Mouse (Mus musculus) olfactory bulb, adult 2 months (tissue): ENCODE measurements around the gene Akr7a5. TPM values are rescaled to one million over a fixed set of nuclear protein-coding genes. Genes with fewer than 3 reads are reported as not detected.

Experiments
- H3K27ac ChIP-seq: fragments of 200-500 bp; 2 replicates; pipeline ENCODE4 v1.5.1; 2012; ENCODE audit warnings: low read depth, low read length; ENCODE audit not compliant: insufficient read depth
- H3K4me1 ChIP-seq: fragments of 200-500 bp; 2 replicates; pipeline ENCODE4 v1.6.1; 2012; ENCODE audit warnings: low read length; ENCODE audit not compliant: control insufficient read depth, insufficient read depth
- H3K4me3 ChIP-seq: fragments of 200-500 bp; 2 replicates; pipeline ENCODE4 v1.5.1; 2012; ENCODE audit warnings: mild to moderate bottlenecking, low read depth, low read length, moderate library complexity; ENCODE audit not compliant: insufficient read depth
- CTCF ChIP-seq: fragments of 200-500 bp; IDR thresholded peaks from 2 replicates; pipeline ENCODE4 v1.5.1; 2012; ENCODE audit warnings: low read depth, mild to moderate bottlenecking, low read length, moderate library complexity; ENCODE audit not compliant: insufficient read depth
- POLR2A ChIP-seq: fragments of 200-500 bp; IDR thresholded peaks from 2 replicates; pipeline ENCODE4 v1.6.1; 2012; ENCODE audit warnings: mild to moderate bottlenecking, low read depth, low read length, moderate library complexity; ENCODE audit not compliant: insufficient read depth
- WGBS: fragments of 180-500 bp; shearing (Covaris S2); methylation state at CpG from one replicate; pipeline ENCODE4 v1.1.7; 2018; 5-methylcytosine and 5-hydroxymethylcytosine counted together
- polyA plus RNA-seq: library from polyadenylated mRNA; stranded (reverse); fragments of >200 nt; gene quantifications from 2 replicates; pipeline ENCODE4 v1.2.4, GENCODE M21; 2012; ENCODE audit warnings: low replicate concordance; ENCODE audit not compliant: missing spikeins, insufficient read depth, insufficient read length

Gene Akr7a5
- not detected in 2 replicates for polyA plus RNA-seq

DNA sequence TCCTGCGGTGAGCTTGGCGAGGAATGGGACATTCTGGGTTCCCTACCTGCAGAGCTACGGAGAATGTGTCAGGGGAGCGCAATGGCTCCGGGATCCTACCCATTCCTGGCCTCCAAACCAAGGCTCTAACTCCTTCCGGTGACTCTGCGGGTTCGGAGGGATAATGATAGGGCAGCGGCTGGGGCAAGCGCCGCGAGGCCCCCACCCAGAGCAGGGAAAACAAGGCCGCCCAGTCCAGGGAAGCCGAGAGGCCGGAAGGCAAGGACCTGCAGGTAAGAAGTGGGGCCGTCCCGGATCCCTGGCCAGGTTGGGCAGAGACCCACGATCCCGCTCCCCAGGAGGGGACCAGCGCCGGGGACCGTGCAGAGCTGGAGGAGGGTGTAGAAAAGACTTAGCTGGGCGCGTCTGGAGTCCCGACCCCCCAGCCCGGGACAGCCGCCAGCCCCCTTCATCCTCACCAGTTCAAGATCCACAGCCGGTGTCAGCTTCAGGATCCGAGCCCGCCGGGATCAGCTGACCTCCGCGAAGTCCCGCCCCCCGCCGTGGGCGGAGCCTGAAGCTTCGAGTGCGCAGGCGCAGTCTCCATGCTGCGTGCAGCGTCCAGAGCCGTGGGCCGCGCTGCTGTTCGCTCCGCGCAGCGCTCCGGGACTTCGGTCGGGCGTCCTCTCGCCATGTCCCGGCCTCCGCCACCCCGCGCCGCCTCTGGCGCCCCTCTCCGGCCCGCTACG lies at the start of gene Akr7a5, which contains the start of gene Pqlc2:
Gene Akr7a5, plus strand, starts transcription at position 574 of the 728 bp plus-strand sequence.
Gene Pqlc2, minus strand, starts transcription at position 538 of the 728 bp plus-strand sequence.
- TF ChIP-seq POLR2A (peak; percentile 97), CTCF (no peak)
- Histone ChIP-seq H3K4me1 (peaks cover 20% of the 10 kb centered on the region), H3K27ac (no peak within 1 kb of the TSS), H3K4me3 (peak within 1 kb of the TSS; percentile 66)
- WGBS: under 1% methylated on average over 62 of the region's 63 CpGs

DNA sequence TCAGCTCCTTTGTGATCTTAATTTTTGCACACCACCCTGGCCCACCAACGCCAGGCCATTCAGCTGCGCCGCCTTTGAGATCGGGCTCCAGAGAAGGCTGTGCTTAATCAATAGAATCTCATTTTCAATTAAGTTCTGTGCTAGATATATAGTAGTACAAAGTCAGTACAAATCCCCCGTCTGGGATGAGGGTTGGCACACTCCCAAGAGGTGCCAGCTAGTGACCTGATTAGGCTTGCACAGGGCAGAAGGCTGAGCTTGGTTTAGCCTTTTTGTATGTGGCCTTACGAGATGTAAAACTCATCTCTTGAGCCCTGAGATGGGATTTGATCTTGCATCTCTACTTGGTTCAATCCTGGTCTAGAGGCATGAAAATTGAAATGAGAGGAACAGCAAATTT lies 47.6 kb upstream of the Akr7a5 start:
- Histone ChIP-seq H3K27ac (no peak overlapping the region), H3K4me1 (peaks cover 24% of the 10 kb centered on the region), H3K4me3 (no peak overlapping the region)
- TF ChIP-seq CTCF: no peak
- TF ChIP-seq POLR2A: no peak
- WGBS: 74% methylated on average over 6 of the region's 6 CpGs

DNA sequence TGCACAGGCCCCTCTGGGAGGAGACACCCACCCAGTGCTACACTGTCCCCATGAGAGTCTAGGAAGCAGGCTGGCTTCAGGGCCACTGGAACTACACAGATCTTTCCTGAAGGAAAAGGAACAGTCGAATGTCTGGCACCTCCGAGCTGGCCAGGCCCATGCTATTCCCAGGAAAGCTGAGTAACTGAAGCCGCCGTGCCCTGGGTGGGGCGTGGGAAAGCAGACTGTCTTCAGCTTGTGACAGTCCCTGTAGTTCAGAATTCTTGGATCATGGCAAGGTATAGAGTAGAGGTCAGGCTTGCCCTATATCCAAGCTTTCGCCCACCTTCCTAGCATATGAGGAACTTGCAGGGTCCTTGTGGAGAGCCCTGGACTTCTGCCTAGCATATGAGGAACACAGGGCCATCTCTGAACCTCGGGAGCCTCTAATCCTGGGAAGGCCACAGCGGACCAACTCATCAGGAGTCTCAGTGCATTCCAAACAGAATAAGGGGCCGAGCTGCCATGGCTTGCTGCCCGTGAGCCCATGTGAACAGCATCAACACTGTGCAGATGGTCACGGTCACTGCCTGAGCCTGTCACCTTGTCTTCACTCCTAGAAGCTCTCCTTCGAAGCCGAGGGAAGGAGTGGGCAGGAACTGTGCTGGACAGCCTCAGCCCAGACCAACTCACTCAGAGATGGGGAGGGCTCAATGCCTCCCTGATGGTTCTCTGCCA lies 44.6 kb upstream of the Akr7a5 start:
- Histone ChIP-seq H3K4me1 (peaks cover 28% of the 10 kb centered on the region), H3K27ac (no peak overlapping the region), H3K4me3 (no peak overlapping the region)
- WGBS: 76% methylated on average over 13 of the region's 13 CpGs
- TF ChIP-seq POLR2A (no peak), CTCF (no peak)

DNA sequence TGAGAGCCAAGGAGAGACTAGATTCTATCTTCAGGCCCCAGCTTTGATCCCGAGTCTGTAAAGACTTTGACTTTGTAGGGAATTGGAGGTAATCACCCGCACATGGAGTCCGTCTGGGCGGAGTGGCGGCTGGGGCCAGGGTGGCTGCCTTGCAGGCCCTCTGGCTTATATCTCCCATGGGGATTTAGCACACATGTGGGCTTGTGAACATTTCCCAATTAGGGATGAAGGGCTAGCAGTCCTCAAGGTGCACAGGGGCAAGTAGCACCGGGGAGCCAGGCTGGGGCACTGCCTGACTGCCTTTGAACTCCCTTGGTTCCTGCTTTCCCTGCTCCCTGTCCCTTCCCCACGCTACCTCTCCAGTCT lies 44.1 kb upstream of the Akr7a5 start:
- 91% methylated on average over 7 of the region's 7 CpGs for WGBS
- Histone ChIP-seq H3K27ac (no peak overlapping the region), H3K4me1 (peaks cover 25% of the 10 kb centered on the region), H3K4me3 (no peak overlapping the region)
- TF ChIP-seq CTCF (no peak), POLR2A (no peak)

DNA sequence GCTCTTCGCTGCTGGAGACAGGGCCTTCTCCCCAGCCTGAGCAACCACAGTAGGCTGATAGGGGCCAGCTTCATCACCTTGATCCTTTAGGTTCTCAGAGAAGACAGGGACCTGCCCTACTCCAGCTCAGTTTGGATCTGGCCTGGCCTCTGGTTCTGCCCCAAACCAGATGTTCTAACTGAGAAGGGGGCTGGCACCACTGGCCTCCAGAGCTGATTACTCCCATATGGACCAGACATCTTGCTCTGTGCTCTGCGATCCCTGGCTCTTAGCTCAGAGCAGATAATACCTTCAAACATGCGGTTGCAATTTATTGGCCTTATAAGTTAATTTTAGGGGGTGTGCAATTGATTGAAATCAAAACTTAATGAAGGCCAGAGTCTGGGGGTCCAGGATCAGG lies 43.2 kb upstream of the Akr7a5 start:
- Histone ChIP-seq H3K4me1 (peaks cover 25% of the 10 kb centered on the region), H3K4me3 (no peak overlapping the region), H3K27ac (no peak overlapping the region)
- TF ChIP-seq CTCF (no peak), POLR2A (no peak)
- 85% methylated on average over 3 of the region's 3 CpGs for WGBS

DNA sequence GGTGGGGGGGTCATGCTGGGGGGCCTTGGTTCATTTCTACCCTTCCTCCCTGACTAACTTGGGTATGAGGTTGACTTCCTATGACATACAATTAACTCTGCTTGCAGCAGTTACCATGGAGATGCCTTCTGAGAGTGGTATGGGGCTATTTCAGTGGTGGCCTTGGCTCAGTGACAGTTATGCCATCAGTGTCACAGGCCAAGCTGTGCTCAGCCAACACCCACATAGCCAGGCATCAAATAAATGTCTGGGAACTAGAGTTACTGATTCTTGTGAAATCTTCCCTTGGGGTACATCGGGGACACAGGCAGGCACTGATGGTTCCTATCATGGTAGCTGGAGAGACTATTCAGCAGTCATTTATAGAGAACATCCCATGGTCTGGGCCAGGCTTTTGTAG lies 42.3 kb upstream of the Akr7a5 start:
- WGBS: 86% methylated on average over 1 of the region's 1 CpGs
- Histone ChIP-seq H3K27ac (no peak overlapping the region), H3K4me3 (no peak overlapping the region), H3K4me1 (peaks cover 25% of the 10 kb centered on the region)
- TF ChIP-seq CTCF: no peak
- TF ChIP-seq POLR2A: no peak

DNA sequence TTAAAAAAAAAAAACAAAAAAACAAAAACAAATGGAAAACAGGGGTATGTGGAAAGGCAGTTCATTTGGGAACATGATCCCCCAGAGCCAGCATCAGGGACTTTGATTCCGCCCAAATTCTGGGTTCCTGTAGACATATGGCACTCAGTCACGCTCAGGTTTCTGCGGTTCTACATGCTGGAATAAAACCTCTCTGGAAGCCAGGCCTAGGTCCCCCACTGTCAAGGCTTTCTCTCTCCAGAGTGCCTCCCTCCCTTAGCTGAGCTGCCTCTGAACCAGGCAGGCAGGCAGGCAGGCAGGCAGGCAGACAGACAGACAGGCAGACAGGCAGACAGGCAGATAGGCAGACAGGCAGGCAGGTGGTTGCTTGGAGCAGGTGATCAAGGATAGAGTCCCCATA lies 40.4 kb upstream of the Akr7a5 start:
- 96% methylated on average over 3 of the region's 3 CpGs for WGBS
- H3K4me1 ChIP-seq: peaks cover 25% of the 10 kb centered on the region
- H3K4me3 ChIP-seq: no peak overlapping the region
- TF ChIP-seq POLR2A (no peak), CTCF (no peak)
- H3K27ac ChIP-seq: no peak overlapping the region

DNA sequence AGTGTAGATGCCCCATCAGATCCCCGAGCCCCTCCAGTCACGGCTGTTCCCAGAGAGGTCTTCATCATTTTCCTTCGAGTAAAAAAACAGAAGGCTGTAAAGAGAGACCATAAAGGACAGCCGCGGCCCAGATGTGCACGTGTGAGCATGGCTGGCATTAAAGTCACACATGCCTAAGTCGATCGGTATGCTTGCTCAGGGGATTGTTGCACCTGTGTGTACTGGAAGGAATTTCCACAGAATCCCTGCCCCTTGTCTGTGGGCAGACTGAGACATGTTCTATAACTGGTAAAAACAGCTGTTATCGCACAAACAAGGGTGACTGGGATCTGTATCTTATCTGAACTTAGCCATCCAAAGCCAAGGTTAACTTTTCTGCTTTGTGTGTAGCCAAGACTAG lies 39.0 kb upstream of the Akr7a5 start:
- H3K27ac ChIP-seq: no peak overlapping the region
- no peak for TF ChIP-seq CTCF
- no peak for TF ChIP-seq POLR2A
- WGBS: 88% methylated on average over 9 of the region's 9 CpGs
- H3K4me1 ChIP-seq: peaks cover 14% of the 10 kb centered on the region
- H3K4me3 ChIP-seq: no peak overlapping the region
